Mouse (Mus musculus) A20 (cell line): ENCODE measurements around the gene Blvrb.

Experiments
- DNase-seq: peaks from one replicate; pipeline ENCODE4 v3.0.0-alpha.2; 2011; ENCODE audit warnings: low read depth, low spot score

Gene Blvrb

GRCm38 (mm10) chr7:27514961-27515360, 67.2 kb downstream of the Blvrb start:
- DNase-seq, result no peak
